Mouse (Mus musculus): ENCODE measurements at regions not wholly inside any gene's neighbourhood (a gene's known extent, or its start where the extent isn't known, plus 50 kb on each side); places are given as distances from the start of the nearest gene placed in this dataset.

GRCm38 (mm10) chr4:7228980-7229379 lies 1009.9 kb downstream of the Car8 start:
- peak; percentile 8 for DNase-seq (ENCODE audit: low spot score)

GRCm38 (mm10) chr4:7222922-7223321 lies 1015.9 kb downstream of the Car8 start:
- DNase-seq (ENCODE audit: low spot score) = no peak

GRCm38 (mm10) chr4:7220426-7220825 lies 1018.4 kb downstream of the Car8 start:
- no peak for DNase-seq (ENCODE audit: low spot score)

GRCm38 (mm10) chr4:7215048-7216030 lies 1023.5 kb downstream of the Car8 start:
- no peak for DNase-seq (ENCODE audit: low spot score)

GRCm38 (mm10) chr4:7206987-7207386 lies 1031.9 kb downstream of the Car8 start:
- DNase-seq (ENCODE audit: low spot score) = no peak

GRCm38 (mm10) chr4:7201816-7202215 lies 1037.0 kb downstream of the Car8 start:
- no peak for DNase-seq (ENCODE audit: low spot score)

- DNase-seq (ENCODE audit: low spot score) = no peak
These were observed 1038.9 kb downstream of the Car8 start for GRCm38 (mm10) chr4:7199941-7200340.

- DNase-seq (ENCODE audit: low spot score) = no peak
These were observed 1039.8 kb downstream of the Car8 start for GRCm38 (mm10) chr4:7199052-7199451.

GRCm38 (mm10) chr4:7196570-7196969 lies 1042.3 kb downstream of the Car8 start:
- DNase-seq (ENCODE audit: low spot score) = no peak

GRCm38 (mm10) chr4:7195619-7196018 lies 1043.2 kb downstream of the Car8 start:
- DNase-seq (ENCODE audit: low spot score) = no peak

GRCm38 (mm10) chr4:7191912-7192311 lies 1046.9 kb downstream of the Car8 start:
- no peak for DNase-seq (ENCODE audit: low spot score)

GRCm38 (mm10) chr4:7191228-7191627 lies 1047.6 kb downstream of the Car8 start:
- DNase-seq (ENCODE audit: low spot score) = no peak

GRCm38 (mm10) chr4:7175030-7175429 lies 1063.8 kb downstream of the Car8 start:
- DNase-seq (ENCODE audit: low spot score) = no peak

- DNase-seq (ENCODE audit: low spot score) = no peak
These were observed 1066.1 kb downstream of the Car8 start for GRCm38 (mm10) chr4:7172528-7173306.

GRCm38 (mm10) chr4:7171637-7172417 lies 1067.0 kb downstream of the Car8 start:
- DNase-seq (ENCODE audit: low spot score) = no peak

- DNase-seq (ENCODE audit: low spot score) = no peak
These were observed 1077.4 kb downstream of the Car8 start for GRCm38 (mm10) chr4:7161411-7161810.

- DNase-seq (ENCODE audit: low spot score) = no peak
These were observed 1081.0 kb downstream of the Car8 start for GRCm38 (mm10) chr4:7157883-7158282.

GRCm38 (mm10) chr4:7154256-7154655 lies 1084.6 kb downstream of the Car8 start:
- DNase-seq (ENCODE audit: low spot score) = no peak

GRCm38 (mm10) chr4:7153835-7154234 lies 1085.0 kb downstream of the Car8 start:
- no peak for DNase-seq (ENCODE audit: low spot score)

GRCm38 (mm10) chr4:7145756-7146155 lies 1093.1 kb downstream of the Car8 start:
- no peak for DNase-seq (ENCODE audit: low spot score)

GRCm38 (mm10) chr4:7144215-7144614 lies 1094.6 kb downstream of the Car8 start:
- DNase-seq (ENCODE audit: low spot score) = no peak

GRCm38 (mm10) chr4:7143676-7144075 lies 1095.2 kb downstream of the Car8 start:
- no peak for DNase-seq (ENCODE audit: low spot score)

All from MN1 (cell line).